Mouse (Mus musculus) CH12.LX (cell line): ENCODE measurements around the gene Ptprf.

Experiments used
- CTCF ChIP-seq, 2 experiments: IDR thresholded peaks in 1 of 2; conservative IDR thresholded peaks in 1 of 2; 2 replicates each; pipeline ENCODE4 v1.5.1; 2011 to 2012; ENCODE audit warnings: low read depth in 2 of 2, low read length in 2 of 2, improper control_type of control experiment in 1 of 2, inconsistent platforms in 1 of 2, mild to moderate bottlenecking in 1 of 2, moderate library complexity in 1 of 2
- EP300 ChIP-seq: IDR thresholded peaks from 2 replicates; pipeline ENCODE4 v1.6.1; 2011; ENCODE audit warnings: low read length, improper control_type of control experiment
- KAT2A ChIP-seq: IDR thresholded peaks from 2 replicates; pipeline ENCODE4 v1.6.1; 2012; ENCODE audit warnings: low read length, improper control_type of control experiment, inconsistent platforms; ENCODE audit not compliant: insufficient replicate concordance
- POLR2A ChIP-seq: IDR thresholded peaks from 2 replicates; pipeline ENCODE4 v1.6.1; 2011; ENCODE audit warnings: low read depth, mild to moderate bottlenecking, improper control_type of control experiment, low read length
- ZMIZ1 ChIP-seq: IDR thresholded peaks from 2 replicates; pipeline ENCODE4 v1.6.1; 2012; ENCODE audit warnings: low read depth, mild to moderate bottlenecking, inconsistent platforms, low read length, improper control_type of control experiment

DNA sequence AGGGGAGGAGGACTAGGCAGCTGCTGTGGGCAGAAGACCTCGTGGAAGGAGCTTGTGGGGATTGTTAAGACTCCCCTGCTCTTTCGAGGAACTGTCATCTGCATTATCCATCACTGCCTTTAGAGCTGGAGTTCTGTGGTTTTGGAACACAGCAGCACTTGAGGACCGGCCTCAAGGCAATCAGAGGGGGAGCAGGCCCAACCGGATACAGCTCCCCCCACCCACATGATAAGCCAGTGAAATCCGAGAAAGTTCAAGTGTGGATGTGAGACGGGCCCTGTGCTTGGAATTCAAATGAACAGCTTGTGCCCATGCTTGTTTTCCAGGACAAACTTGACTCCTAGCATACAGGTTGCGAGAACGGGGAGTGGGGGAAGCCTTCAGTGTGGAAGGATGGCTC, 24.1 kb upstream of the Ptprf start:
- TF ChIP-seq EP300 (no peak), CTCF (conservative IDR thresholded peaks at IDR 0.05 in 1 of 2, IDR thresholded peaks at IDR 0.05 in 1 of 2; ENCODE audit: low read depth in 2 of 2, low read length in 2 of 2) (no peak), ZMIZ1 (no peak), KAT2A (no peak), POLR2A (no peak)
